Mouse (Mus musculus) skeletal muscle tissue, adult 2 months (tissue): ENCODE measurements at regions not wholly inside any gene's neighbourhood (a gene's known extent, or its start where the extent isn't known, plus 50 kb on each side); places are given as distances from the start of the nearest gene placed in this dataset.

ENCODE experiments used
- DNase-seq: peaks from one replicate; pipeline ENCODE4 v3.0.0-alpha.2; 2012; ENCODE audit warnings: low read depth, low spot score

GRCm38 (mm10) chr8:109151711-109152110 lies 342.1 kb upstream of the Pmfbp1 start:
- DNase-seq, result no peak

GRCm38 (mm10) chr8:109155489-109155888 lies 338.3 kb upstream of the Pmfbp1 start:
- peak; percentile 82 for DNase-seq

- DNase-seq, result peak; percentile 56
Measured at GRCm38 (mm10) chr8:109156016-109156415, 337.8 kb upstream of the Pmfbp1 start.

DNA sequence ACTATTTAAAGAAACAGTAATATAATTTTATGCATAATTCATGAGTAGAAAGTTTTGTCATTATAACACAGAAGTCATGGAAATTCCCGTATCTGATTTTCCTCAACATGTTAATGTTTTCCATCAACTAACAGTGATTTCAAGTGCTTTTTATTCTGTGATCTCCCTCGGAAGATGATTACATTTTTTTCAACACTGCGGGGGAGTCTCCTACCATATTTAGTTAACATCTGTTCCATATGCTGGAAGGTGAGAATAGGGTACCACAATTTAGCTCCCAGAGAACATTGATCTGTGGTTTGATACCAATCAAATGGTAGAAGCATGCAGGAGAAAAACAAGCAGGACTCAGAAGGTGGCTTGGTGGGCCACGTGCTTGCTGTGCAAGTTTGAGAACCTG lies 321.1 kb upstream of the Pmfbp1 start:
- DNase-seq, result no peak

DNA sequence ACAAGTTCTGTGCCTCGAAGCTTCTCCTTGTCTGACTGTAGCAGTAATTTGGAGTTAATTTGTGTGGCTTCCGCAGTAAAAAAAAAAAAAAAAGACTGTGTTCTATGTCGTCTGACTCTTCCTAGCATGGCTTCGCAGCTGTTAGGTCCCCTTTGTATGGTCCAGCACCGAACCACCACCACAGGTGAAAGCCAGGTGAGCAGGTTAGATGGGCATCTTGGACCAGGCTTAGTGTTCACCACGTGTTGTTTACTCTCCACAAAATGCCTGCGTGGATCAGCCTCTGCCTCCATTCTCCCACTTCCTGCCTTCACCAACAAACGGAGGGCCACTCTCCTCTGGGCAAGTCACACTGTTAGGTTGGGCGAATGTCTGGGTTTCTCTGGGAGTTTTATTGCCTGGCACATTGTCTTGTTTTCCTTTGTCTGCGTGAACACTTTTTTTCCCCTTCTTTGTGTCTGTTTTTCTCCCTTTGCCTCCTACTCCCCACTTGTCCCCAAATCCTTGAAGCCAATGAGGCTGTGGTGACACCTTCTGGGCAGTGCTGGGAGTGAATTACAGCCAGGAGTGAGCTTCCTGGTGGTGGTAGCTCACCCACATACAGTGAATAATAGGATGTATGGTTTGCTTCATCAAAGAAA lies 308.1 kb upstream of the Pmfbp1 start:
- peak; percentile 40 for DNase-seq

DNA sequence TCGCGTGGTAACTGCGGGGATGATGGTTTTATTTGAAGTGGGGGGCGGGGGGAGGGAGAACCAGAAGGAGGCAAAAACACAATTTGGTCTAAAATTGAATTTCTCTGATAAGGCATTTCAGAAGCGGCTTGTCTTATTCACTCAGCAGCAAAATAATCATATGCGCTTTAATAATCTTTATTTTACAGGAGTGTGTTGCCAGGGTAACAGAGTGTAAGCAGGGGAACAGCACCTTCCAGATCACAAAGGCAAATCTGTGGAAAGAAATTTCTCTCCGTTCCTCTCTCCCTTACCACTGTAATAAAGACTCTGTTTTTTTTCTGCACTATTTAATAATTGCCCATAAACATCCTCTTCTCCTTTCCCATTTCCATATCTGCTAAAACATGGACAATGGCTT lies 306.2 kb upstream of the Pmfbp1 start:
- no peak for DNase-seq

- DNase-seq, result no peak
Measured at GRCm38 (mm10) chr8:109214247-109214646, 279.6 kb upstream of the Pmfbp1 start.

DNA sequence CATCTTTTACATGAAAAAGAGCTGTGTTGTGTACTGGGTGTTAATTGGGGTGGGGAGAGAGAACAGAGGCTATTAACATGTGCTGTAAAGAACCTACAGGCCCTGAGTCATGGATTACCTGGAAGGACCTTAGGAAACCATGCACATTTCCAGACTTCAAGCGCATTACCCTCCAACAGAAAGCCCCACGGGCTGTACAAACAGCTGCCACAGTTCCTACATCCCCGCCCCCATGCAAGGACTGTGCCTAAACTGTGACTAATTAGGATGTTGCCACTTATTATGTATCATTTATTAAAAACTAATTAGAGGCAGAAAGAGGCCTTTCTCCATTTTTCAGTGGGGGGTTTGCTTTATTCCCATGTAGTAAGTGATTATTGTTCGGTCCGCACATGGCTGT lies 277.5 kb upstream of the Pmfbp1 start:
- DNase-seq, result no peak

- no peak for DNase-seq
Measured at GRCm38 (mm10) chr8:109217326-109217725, 276.5 kb upstream of the Pmfbp1 start.

- no peak for DNase-seq
Measured at GRCm38 (mm10) chr8:109232281-109233234, 261.3 kb upstream of the Pmfbp1 start.

GRCm38 (mm10) chr8:109245526-109245925 lies 248.3 kb upstream of the Pmfbp1 start:
- DNase-seq, result no peak

DNA sequence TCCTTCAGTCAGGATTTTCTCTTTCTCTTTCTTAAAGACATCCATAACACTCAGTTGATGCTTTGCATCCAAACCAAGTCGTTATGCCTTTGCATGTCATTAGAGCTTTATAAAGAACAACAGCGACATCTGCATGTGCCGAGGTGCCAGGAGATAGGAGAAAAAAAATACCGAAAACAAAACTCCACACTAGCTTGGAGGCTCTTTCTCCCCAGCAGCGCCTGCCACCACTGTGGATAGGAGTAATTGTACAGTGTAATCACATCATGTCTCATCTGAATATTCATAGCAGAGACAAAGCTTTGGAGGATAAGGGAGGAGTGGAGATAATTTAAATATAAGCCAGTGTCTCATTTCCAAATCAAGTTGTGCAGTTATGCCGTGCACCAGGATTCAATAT lies 246.0 kb upstream of the Pmfbp1 start:
- DNase-seq, result no peak

DNA sequence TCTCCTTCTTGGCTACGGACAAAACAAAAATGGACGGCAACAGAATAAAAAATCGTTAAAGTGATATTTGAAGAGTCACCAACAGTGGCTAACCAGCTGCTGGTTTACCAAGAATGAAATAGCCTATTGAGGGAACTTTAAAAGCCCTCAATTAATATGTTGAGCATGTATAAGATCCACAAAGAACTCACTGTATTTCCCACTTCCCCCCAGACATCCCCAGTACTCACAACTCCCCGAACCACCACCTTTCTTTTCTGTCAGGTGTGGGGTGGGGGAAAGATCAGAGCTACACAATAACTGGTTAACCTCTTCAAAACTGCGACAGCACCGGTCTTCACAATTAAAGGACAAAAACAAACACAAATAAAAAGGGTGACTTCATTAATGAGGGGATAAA lies 245.5 kb upstream of the Pmfbp1 start:
- DNase-seq, result no peak

GRCm38 (mm10) chr8:109249256-109249655 lies 244.6 kb upstream of the Pmfbp1 start:
- no peak for DNase-seq

DNA sequence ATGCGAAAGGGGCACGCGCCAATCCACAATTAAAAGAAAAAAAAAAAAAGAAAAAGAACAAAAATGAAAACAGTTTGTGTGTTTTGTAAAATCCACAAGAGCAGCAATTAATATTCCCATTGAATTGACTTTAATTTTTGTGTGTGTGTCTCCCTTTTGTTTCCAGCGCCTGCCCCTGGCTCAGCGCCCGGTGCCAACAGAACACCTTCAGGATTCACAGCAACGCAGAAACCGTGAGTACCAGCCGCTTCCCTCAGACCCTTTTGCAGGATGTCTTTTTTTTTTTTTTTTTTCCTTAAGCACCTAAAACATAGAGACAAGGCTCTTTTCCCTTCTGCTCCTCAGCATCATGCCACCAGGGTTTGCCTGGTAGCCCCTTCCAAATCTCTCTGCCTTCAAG lies 244.1 kb upstream of the Pmfbp1 start:
- DNase-seq, result no peak

GRCm38 (mm10) chr8:109250551-109250950 lies 243.3 kb upstream of the Pmfbp1 start:
- no peak for DNase-seq

GRCm38 (mm10) chr8:109251360-109251798 lies 242.4 kb upstream of the Pmfbp1 start:
- DNase-seq, result peak; percentile 2

- no peak for DNase-seq
Measured at GRCm38 (mm10) chr8:109252404-109252803, 241.4 kb upstream of the Pmfbp1 start.

DNA sequence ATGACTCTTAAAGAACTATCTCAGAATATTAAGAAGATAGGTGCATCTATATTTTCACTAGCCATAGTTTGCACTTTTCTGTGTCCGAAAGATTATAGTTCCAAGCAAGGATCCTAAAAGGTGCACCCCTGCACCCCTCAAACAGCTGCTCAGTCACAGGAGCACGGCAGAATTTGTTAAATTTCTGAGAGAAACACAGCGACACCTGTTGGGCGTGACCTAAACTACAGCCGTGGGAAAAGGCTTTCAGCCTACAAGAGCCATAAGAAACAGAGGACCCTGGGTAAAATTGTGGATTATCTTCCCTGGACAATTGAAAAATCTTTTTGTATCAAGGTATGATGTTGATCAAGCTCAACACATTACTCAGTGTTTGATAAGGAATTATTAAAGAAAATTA lies 214.7 kb upstream of the Pmfbp1 start:
- peak; percentile 10 for DNase-seq

DNA sequence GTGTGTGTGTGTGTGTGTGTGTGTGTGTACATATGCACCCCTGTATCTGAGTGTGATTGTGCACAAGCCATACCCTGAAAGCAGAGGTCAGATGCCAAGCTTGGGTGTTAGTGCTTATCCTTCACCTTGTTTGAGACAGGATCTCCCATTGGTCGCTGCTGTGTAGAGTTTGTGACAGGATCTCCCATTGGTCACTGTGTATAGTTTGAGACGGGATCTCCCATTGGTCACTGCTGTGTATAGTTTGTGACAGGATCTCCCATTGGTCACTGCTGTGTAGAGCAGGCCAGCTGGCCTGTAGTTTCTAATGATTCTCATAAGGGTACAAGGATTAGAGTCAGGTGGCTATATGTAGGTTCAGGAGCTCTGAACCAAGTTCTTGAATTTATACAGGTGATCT lies 213.3 kb upstream of the Pmfbp1 start:
- DNase-seq, result peak; percentile 5

- DNase-seq, result no peak
Measured at GRCm38 (mm10) chr8:109281598-109281997, 212.2 kb upstream of the Pmfbp1 start.

DNA sequence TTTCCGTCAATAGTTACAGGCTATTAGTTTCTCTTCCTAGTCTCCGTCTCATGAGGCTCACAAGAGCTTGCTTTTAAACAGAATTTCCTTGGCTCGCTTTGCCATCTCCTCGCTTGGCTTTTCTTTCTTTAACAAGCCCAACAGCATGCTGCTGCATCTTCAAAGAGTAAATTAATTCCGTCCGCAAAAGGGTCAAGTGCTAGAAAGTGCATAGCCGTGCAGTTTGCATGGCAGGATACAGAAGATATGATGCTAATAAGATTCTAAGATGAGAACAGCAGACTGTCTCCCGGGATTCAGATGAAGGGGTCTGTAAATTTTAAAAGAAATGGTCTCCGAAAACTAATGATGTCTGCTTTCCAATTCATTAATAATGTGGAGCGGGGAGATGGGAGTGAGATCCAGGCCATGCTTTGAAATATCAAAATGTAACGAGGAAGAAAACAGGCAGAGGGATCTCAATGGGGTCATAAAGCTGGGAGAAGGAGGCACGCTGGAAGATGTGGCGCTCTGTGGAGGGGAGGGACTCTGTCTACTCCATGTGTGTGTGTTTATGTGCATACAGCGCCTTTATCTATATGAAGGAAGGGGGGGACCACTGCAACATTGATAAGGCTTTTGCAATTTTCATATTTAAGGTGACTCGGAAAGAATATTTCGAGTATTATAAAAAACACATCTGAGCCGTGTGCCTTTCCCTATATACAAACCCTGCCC lies 183.0 kb upstream of the Pmfbp1 start:
- no peak for DNase-seq
